Comparison of ENCODE assay signal across 19 mouse cellular contexts in the genomic region with DNA sequence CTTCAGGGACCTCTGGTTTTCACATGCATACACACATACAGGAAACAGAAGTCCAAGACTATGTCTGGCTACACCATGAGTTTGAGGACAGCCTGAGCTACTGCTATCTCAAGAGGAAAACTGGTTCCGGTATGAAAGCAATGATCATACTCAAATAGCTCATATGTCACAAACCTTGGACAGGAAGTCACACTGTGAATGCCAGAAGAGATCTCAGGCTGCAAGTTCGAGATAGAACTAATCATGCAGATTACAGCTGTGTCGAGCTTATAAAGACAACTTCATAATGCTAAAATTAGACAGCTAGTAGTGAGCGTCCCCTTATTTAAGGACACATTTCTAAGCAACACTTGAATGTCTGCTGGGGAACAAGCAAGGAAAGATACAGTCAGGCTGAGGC. TPM values are rescaled to one million over a fixed set of nuclear protein-coding genes. Genes with fewer than 3 reads are reported as not detected.
DNase-seq lines count a peak whose midpoint lies in the region; ATAC-seq and TF ChIP-seq lines count a peak whose summit lies in the region.
"Had no signal": no experiment of that assay in that cellular context is flagged by ENCODE, and none has a peak within 500 bp of the region (broad histone marks: within the 10 kb centered on the region; RNA-seq: fewer than 3 reads in every experiment).

No protein-coding gene starts in this region.

- DNase-seq in heart, adult 2 months: no peak
- DNase-seq in heart, adult 8-10 months (ENCODE audit: low spot score): no peak
- peak; percentile 27 to 48 for DNase-seq in spleen, postnatal 36 days (ENCODE audit: low spot score in 2 of 2)
- DNase-seq in spleen, postnatal 10 days (ENCODE audit: low spot score in 2 of 2): no peak
- peak in 1 of 3 experiments; percentile 18 for DNase-seq in liver, embryonic 14.5 days (ENCODE audit: low read depth in 3 of 3, low spot score in 3 of 3)
- DNase-seq in cerebellum, postnatal 14 days: no peak
- DNase-seq: cerebellum, adult 9-10 months; kidney, adult 11 months; kidney, postnatal 36 days had no signal

- H3K4me3 ChIP-seq in heart, adult 2 months: no peak overlapping the region
- no peak overlapping the region for H3K4me3 ChIP-seq in liver, embryonic 14.5 days (ENCODE audit: insufficient read depth in 1 of 2, low read depth in 2 of 2, low read length in 2 of 2)
- H3K4me3 ChIP-seq in kidney, embryonic 14.5 days (ENCODE audit: low read length): no peak overlapping the region
- H3K4me3 ChIP-seq: embryonic facial prominence, embryonic 13.5 days; forebrain, embryonic 13.5 days; hindbrain, embryonic 12.5 days; midbrain, embryonic 12.5 days had no signal

- no peak for TF ChIP-seq POLR2A in heart, adult 2 months (IDR thresholded peaks at IDR 0.05; ENCODE audit: insufficient read depth, low read depth, low read length)

- WGBS in heart, adult 2 months: under 1% methylated on average over 4 of the region's 4 CpGs
- WGBS in liver, embryonic 14.5 days (ENCODE audit: insufficient replicate concordance): 10% methylated on average over 4 of the region's 4 CpGs
- 81% methylated on average over 4 of the region's 4 CpGs for WGBS in kidney, embryonic 14.5 days

- intact Hi-C loops in heart, adult 2 months (cut with DNase I): no loop called here

- H3K4me2 ChIP-seq in liver, embryonic 14.5 days (ENCODE audit: low read depth): no peak overlapping the region
- H3K4me2 ChIP-seq in kidney, embryonic 14.5 days (replicated peaks; ENCODE audit: low read depth, low read length): no peak overlapping the region
- H3K4me2 ChIP-seq: embryonic facial prominence, embryonic 13.5 days; forebrain, embryonic 13.5 days; hindbrain, embryonic 12.5 days; midbrain, embryonic 12.5 days had no signal

- H3K9ac ChIP-seq in heart, adult 2 months (ENCODE audit: low read depth, low read length): no peak overlapping the region
- no peak overlapping the region for H3K9ac ChIP-seq in liver, embryonic 14.5 days (replicated peaks)
- H3K9ac ChIP-seq in kidney, embryonic 14.5 days (ENCODE audit: low read depth, low read length): no peak overlapping the region
- H3K9ac ChIP-seq: embryonic facial prominence, embryonic 13.5 days; forebrain, embryonic 13.5 days; hindbrain, embryonic 12.5 days; midbrain, embryonic 12.5 days had no signal

- peak; percentile 33; the same call in 1 of the 2 replicates for ATAC-seq in liver, embryonic 14.5 days (ENCODE audit: insufficient read depth)
- ATAC-seq in monocyte, adult 5-6 weeks (replicated peaks; ENCODE audit: insufficient number of reproducible peaks, low FRiP score, low TSS enrichment, poor library complexity, severe bottlenecking): no peak
- ATAC-seq in kidney, embryonic 14.5 days (ENCODE audit: low FRiP score, low TSS enrichment): no peak
- ATAC-seq: forebrain, embryonic 13.5 days had no signal

- TF ChIP-seq EP300 in heart, adult 2 months (IDR thresholded peaks at IDR 0.05; ENCODE audit: insufficient read depth, low read depth, low read length): no peak
- no peak for TF ChIP-seq EP300 in liver, embryonic 14.5 days (IDR thresholded peaks at IDR 0.05; ENCODE audit: low read depth)

- no peak for TF ChIP-seq CTCF in heart, adult 2 months (IDR thresholded peaks at IDR 0.05)
- TF ChIP-seq CTCF in liver, embryonic 14.5 days (IDR thresholded peaks at IDR 0.05; ENCODE audit: low read depth): no peak

- 0 out of 2 replicates have a peak, but pooled peaks cover 2% of the 10 kb centered on the region for H3K79me2 ChIP-seq in heart, adult 2 months (replicated peaks; ENCODE audit: control insufficient read depth, insufficient read depth, low read length)

- no peaks in the 10 kb centered on the region for H3K27me3 ChIP-seq in heart, adult 2 months (ENCODE audit: control insufficient read depth, insufficient read depth, low read length)
- H3K27me3 ChIP-seq in liver, embryonic 14.5 days (ENCODE audit: control insufficient read depth, insufficient read depth, low read length): no peaks in the 10 kb centered on the region
- no peaks in the 10 kb centered on the region for H3K27me3 ChIP-seq in kidney, embryonic 14.5 days (ENCODE audit: control insufficient read depth, insufficient read depth, low read length)
- H3K27me3 ChIP-seq: embryonic facial prominence, embryonic 13.5 days; forebrain, embryonic 13.5 days; hindbrain, embryonic 12.5 days; midbrain, embryonic 12.5 days had no signal

- peaks cover 10% of the 10 kb centered on the region for H3K36me3 ChIP-seq in heart, adult 2 months (ENCODE audit: control insufficient read depth, insufficient read depth, low read length)
- no peaks in the 10 kb centered on the region for H3K36me3 ChIP-seq in liver, embryonic 14.5 days (replicated peaks; ENCODE audit: control insufficient read depth, insufficient read depth, low read depth)
- no peaks in the 10 kb centered on the region for H3K36me3 ChIP-seq in kidney, embryonic 14.5 days (ENCODE audit: control insufficient read depth, insufficient read depth, low read length)
- H3K36me3 ChIP-seq: embryonic facial prominence, embryonic 13.5 days; hindbrain, embryonic 12.5 days; midbrain, embryonic 12.5 days had no signal

- H3K9me3 ChIP-seq in liver, embryonic 14.5 days (ENCODE audit: control insufficient read depth, low read length): no peaks in the 10 kb centered on the region
- H3K9me3 ChIP-seq in kidney, embryonic 14.5 days (ENCODE audit: control insufficient read depth, low read length): no peaks in the 10 kb centered on the region
- H3K9me3 ChIP-seq: embryonic facial prominence, embryonic 13.5 days; forebrain, embryonic 13.5 days; hindbrain, embryonic 12.5 days; midbrain, embryonic 12.5 days had no signal

- H3K4me1 ChIP-seq in heart, adult 2 months (ENCODE audit: control insufficient read depth, insufficient read depth, low read length): peaks cover 10% of the 10 kb centered on the region
- H3K4me1 ChIP-seq in liver, embryonic 14.5 days (replicated peaks; ENCODE audit: control insufficient read depth in 2 of 2, insufficient read depth in 2 of 2, low read length in 1 of 2): peaks cover 5 to 20% of the 10 kb centered on the region in 2 experiments; a peak in 2 of 4 replicates
- no peaks in the 10 kb centered on the region for H3K4me1 ChIP-seq in kidney, embryonic 14.5 days (ENCODE audit: control insufficient read depth, insufficient read depth, low read length)
- H3K4me1 ChIP-seq: embryonic facial prominence, embryonic 13.5 days; forebrain, embryonic 13.5 days; hindbrain, embryonic 12.5 days; midbrain, embryonic 12.5 days had no signal

- peak overlapping the region; percentile 58 for H3K27ac ChIP-seq in heart, adult 2 months
- no peak overlapping the region for H3K27ac ChIP-seq in liver, embryonic 14.5 days
- H3K27ac ChIP-seq in kidney, embryonic 14.5 days (ENCODE audit: low read depth, low read length): no peak overlapping the region
- H3K27ac ChIP-seq: embryonic facial prominence, embryonic 13.5 days; forebrain, embryonic 13.5 days; hindbrain, embryonic 12.5 days; midbrain, embryonic 12.5 days had no signal

RNA-seq across cellular contexts. Expression of gene Gm43552, which starts 12.1 kb away (rescaled TPM):
- total RNA-seq in heart, adult 2 months (2021): not detected
- not detected in 2 replicates for polyA plus RNA-seq in heart, adult 2 months (2012; rRNA removed)
- total RNA-seq in heart, adult 8-10 months (2022): 1 to 10 TPM in 2 of 4 experiments, not detected in 2; 3.1 to 6.3 TPM
- not detected in 2 replicates for polyA plus RNA-seq in liver, embryonic 14.5 days (2012; rRNA removed)
- not detected in 2 replicates for polyA plus RNA-seq in liver, embryonic 14.5 days (2014; fragmentation: Nextera tagmentation; extraction: Ambion mirVana)
- not detected in 3 replicates for total RNA-seq in monocyte, adult 5-6 weeks (2017)
- not detected in 2 replicates for polyA plus RNA-seq in kidney, embryonic 14.5 days (2014; fragmentation: Nextera tagmentation; extraction: Ambion mirVana)
- total RNA-seq: gastrocnemius, adult 18-20 months; liver, adult 2 months had no signal
- polyA plus RNA-seq: brain, embryonic 14.5 days; embryonic facial prominence, embryonic 13.5 days; forebrain, embryonic 13.5 days; hindbrain, embryonic 12.5 days; midbrain, embryonic 12.5 days; neural tube, embryonic 11.5 days had no signal

RNA-seq across cellular contexts. Expression of gene Ugdh, which starts 44.8 kb away (rescaled TPM):
- total RNA-seq in heart, adult 2 months (2021): 10 to 100 TPM; 13.6 to 18.0 TPM
- polyA plus RNA-seq in heart, adult 2 months (2012; rRNA removed): 6.1 and 12.7 TPM in 2 replicates
- 10 to 100 TPM; 11.3 to 13.9 (median 12.7) TPM for total RNA-seq in heart, adult 8-10 months (2022)
- 4.2 and 6.7 TPM in 2 replicates for polyA plus RNA-seq in liver, embryonic 14.5 days (2012; rRNA removed)
- 13.2 and 14.1 TPM in 2 replicates for polyA plus RNA-seq in liver, embryonic 14.5 days (2014; fragmentation: Nextera tagmentation; extraction: Ambion mirVana)
- total RNA-seq in monocyte, adult 5-6 weeks (2017): 25.5 to 55.3 TPM (median 29.2 TPM) in 3 replicates
- 56.2 and 68.9 TPM in 2 replicates for polyA plus RNA-seq in kidney, embryonic 14.5 days (2014; fragmentation: Nextera tagmentation; extraction: Ambion mirVana)

RNA-seq across cellular contexts. Expression of gene Smim14, which starts 56.5 kb away (rescaled TPM):
- total RNA-seq in heart, adult 2 months (2021): 10 to 100 TPM; 97.1 to 97.3 TPM
- 94.2 and 133 TPM in 2 replicates for polyA plus RNA-seq in heart, adult 2 months (2012; rRNA removed)
- 100 to 1,000 TPM in 1 of 4 experiments, 10 to 100 TPM in 3; 92.2 to 104 (median 96.7) TPM for total RNA-seq in heart, adult 8-10 months (2022)
- 15.4 and 15.8 TPM in 2 replicates for polyA plus RNA-seq in liver, embryonic 14.5 days (2012; rRNA removed)
- 39.9 and 45.2 TPM in 2 replicates for polyA plus RNA-seq in liver, embryonic 14.5 days (2014; fragmentation: Nextera tagmentation; extraction: Ambion mirVana)
- 93.9 to 122 TPM (median 116 TPM) in 3 replicates for total RNA-seq in monocyte, adult 5-6 weeks (2017)
- 83.9 and 91.6 TPM in 2 replicates for polyA plus RNA-seq in kidney, embryonic 14.5 days (2014; fragmentation: Nextera tagmentation; extraction: Ambion mirVana)

RNA-seq across cellular contexts. Expression of gene Ube2k, which starts 56.5 kb away (rescaled TPM):
- total RNA-seq in heart, adult 2 months (2021): 10 to 100 TPM; 57.3 to 70.3 TPM
- polyA plus RNA-seq in heart, adult 2 months (2012; rRNA removed): 21.4 and 34.5 TPM in 2 replicates
- 10 to 100 TPM; 51.6 to 68.1 (median 54.5) TPM for total RNA-seq in heart, adult 8-10 months (2022)
- polyA plus RNA-seq in liver, embryonic 14.5 days (2012; rRNA removed): 20.4 and 60.5 TPM in 2 replicates
- polyA plus RNA-seq in liver, embryonic 14.5 days (2014; fragmentation: Nextera tagmentation; extraction: Ambion mirVana): 64.7 and 67.2 TPM in 2 replicates
- total RNA-seq in monocyte, adult 5-6 weeks (2017): 48.6 to 59.6 TPM (median 49.9 TPM) in 3 replicates
- 154 and 186 TPM in 2 replicates for polyA plus RNA-seq in kidney, embryonic 14.5 days (2014; fragmentation: Nextera tagmentation; extraction: Ambion mirVana)

Comparison
In these comparisons a context has a peak if more than half of its experiments do, and no peak if none do; other contexts are left out.
1. DNase-seq: peak in spleen, postnatal 36 days (2 of 2); none in heart, adult 2 months (0 of 2), heart, adult 8-10 months (single experiment), spleen, postnatal 10 days (0 of 2) and cerebellum, postnatal 14 days (0 of 2).